Mouse (Mus musculus): ENCODE data around the gene Tomm20.

Gene Tomm20

GRCm38 (mm10) chr8:126978028-126978427 lies 32.4 kb upstream of the Tomm20 start:
- Histone ChIP-seq H3K36me3 (ENCODE audit: insufficient read depth, low read length) (no peaks in the 10 kb centered on the region), H3K27me3 (ENCODE audit: insufficient read depth, low read length) (peaks cover 4% of the 10 kb centered on the region; the same call in 1 of the 2 replicates), H3K4me3 (replicated peaks; ENCODE audit: low read length) (no peak overlapping the region), H3K4me1 (replicated peaks; ENCODE audit: low read depth, low read length) (peaks cover 30% of the 10 kb centered on the region), H3K9me3 (ENCODE audit: low read length) (no peaks in the 10 kb centered on the region)
- TF ChIP-seq CTCF (conservative IDR thresholded peaks at IDR 0.05; ENCODE audit: low read length) (no peak), POU5F1 (IDR thresholded peaks at IDR 0.05; ENCODE audit: borderline replicate concordance, low read length) (no peak), NANOG (IDR thresholded peaks at IDR 0.05; ENCODE audit: borderline replicate concordance, low read length) (no peak)

GRCm38 (mm10) chr8:126976608-126977348 lies 31.1 kb upstream of the Tomm20 start:
- Histone ChIP-seq H3K4me1 (replicated peaks; ENCODE audit: low read depth, low read length) (peaks cover 42% of the 10 kb centered on the region), H3K27me3 (ENCODE audit: insufficient read depth, low read length) (peaks cover 4% of the 10 kb centered on the region; the same call in 1 of the 2 replicates), H3K9me3 (ENCODE audit: low read length) (no peaks in the 10 kb centered on the region), H3K4me3 (replicated peaks; ENCODE audit: low read length) (no peak overlapping the region), H3K36me3 (ENCODE audit: insufficient read depth, low read length) (no peaks in the 10 kb centered on the region)
- TF ChIP-seq NANOG (IDR thresholded peaks at IDR 0.05; ENCODE audit: borderline replicate concordance, low read length), result peak; percentile 61; the same call in 1 of the 2 replicates
- TF ChIP-seq CTCF (conservative IDR thresholded peaks at IDR 0.05; ENCODE audit: low read length), result no peak

- peaks cover 47% of the 10 kb centered on the region for H3K4me1 ChIP-seq (replicated peaks; ENCODE audit: low read depth, low read length)
- no peaks in the 10 kb centered on the region for H3K9me3 ChIP-seq (ENCODE audit: low read length)
- TF ChIP-seq CTCF (conservative IDR thresholded peaks at IDR 0.05; ENCODE audit: low read length), result peak; percentile 78
- no peak for TF ChIP-seq NANOG (IDR thresholded peaks at IDR 0.05; ENCODE audit: borderline replicate concordance, low read length)
- no peak for TF ChIP-seq POU5F1 (IDR thresholded peaks at IDR 0.05; ENCODE audit: borderline replicate concordance, low read length)
- peaks cover 4% of the 10 kb centered on the region; the same call in 1 of the 2 replicates for H3K27me3 ChIP-seq (ENCODE audit: insufficient read depth, low read length)
- H3K4me3 ChIP-seq (replicated peaks; ENCODE audit: low read length), result no peak overlapping the region
- no peaks in the 10 kb centered on the region for H3K36me3 ChIP-seq (ENCODE audit: insufficient read depth, low read length)
These were observed 30.1 kb upstream of the Tomm20 start for GRCm38 (mm10) chr8:126975706-126976105.

- TF ChIP-seq CTCF (conservative IDR thresholded peaks at IDR 0.05; ENCODE audit: low read length) (no peak), POU5F1 (IDR thresholded peaks at IDR 0.05; ENCODE audit: borderline replicate concordance, low read length) (no peak), NANOG (IDR thresholded peaks at IDR 0.05; ENCODE audit: borderline replicate concordance, low read length) (no peak)
- Histone ChIP-seq H3K36me3 (ENCODE audit: insufficient read depth, low read length) (peaks cover 2% of the 10 kb centered on the region), H3K9me3 (ENCODE audit: low read length) (no peaks in the 10 kb centered on the region), H3K4me3 (replicated peaks; ENCODE audit: low read length) (no peak overlapping the region), H3K4me1 (replicated peaks; ENCODE audit: low read depth, low read length) (peaks cover 47% of the 10 kb centered on the region), H3K27me3 (ENCODE audit: insufficient read depth, low read length) (peaks cover 4% of the 10 kb centered on the region; the same call in 1 of the 2 replicates)
These were observed 28.9 kb upstream of the Tomm20 start for GRCm38 (mm10) chr8:126974511-126974910.

GRCm38 (mm10) chr8:126973686-126974265 lies 28.1 kb upstream of the Tomm20 start:
- H3K9me3 ChIP-seq (ENCODE audit: low read length), result no peaks in the 10 kb centered on the region
- H3K36me3 ChIP-seq (ENCODE audit: insufficient read depth, low read length), result peaks cover 9% of the 10 kb centered on the region
- peaks cover 47% of the 10 kb centered on the region for H3K4me1 ChIP-seq (replicated peaks; ENCODE audit: low read depth, low read length)
- H3K27me3 ChIP-seq (ENCODE audit: insufficient read depth, low read length), result peaks cover 4% of the 10 kb centered on the region; the same call in 1 of the 2 replicates
- TF ChIP-seq CTCF (conservative IDR thresholded peaks at IDR 0.05; ENCODE audit: low read length) (no peak), POU5F1 (IDR thresholded peaks at IDR 0.05; ENCODE audit: borderline replicate concordance, low read length) (no peak)
- H3K4me3 ChIP-seq (replicated peaks; ENCODE audit: low read length), result no peak overlapping the region

DNA sequence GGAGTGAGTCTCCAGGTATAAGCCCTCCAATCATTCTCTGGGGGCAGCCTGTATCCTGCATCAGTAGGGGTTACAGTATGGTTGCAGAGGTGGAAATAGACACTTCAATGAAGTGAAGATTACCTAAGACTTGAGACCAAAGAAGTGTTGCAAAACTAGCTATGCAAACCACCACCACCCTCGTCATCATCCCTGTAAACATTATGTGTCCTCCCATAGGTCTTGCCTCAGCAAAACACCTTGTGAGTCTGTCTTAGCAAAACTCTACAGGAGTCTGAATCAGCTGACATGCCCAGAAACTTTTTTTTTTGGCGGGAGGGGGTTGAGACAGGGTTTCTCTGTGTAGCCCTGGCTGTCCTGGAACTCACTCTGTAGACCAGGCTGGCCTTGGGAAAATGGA lies 27.0 kb upstream of the Tomm20 start:
- TF ChIP-seq NANOG (IDR thresholded peaks at IDR 0.05; ENCODE audit: borderline replicate concordance, low read length) (no peak), CTCF (conservative IDR thresholded peaks at IDR 0.05; ENCODE audit: low read length) (no peak), POU5F1 (IDR thresholded peaks at IDR 0.05; ENCODE audit: borderline replicate concordance, low read length) (no peak)
- H3K4me3 ChIP-seq (replicated peaks; ENCODE audit: low read length), result no peak overlapping the region
- peaks cover 56% of the 10 kb centered on the region for H3K4me1 ChIP-seq (replicated peaks; ENCODE audit: low read depth, low read length)
- H3K9me3 ChIP-seq (ENCODE audit: low read length), result no peaks in the 10 kb centered on the region
- H3K36me3 ChIP-seq (ENCODE audit: insufficient read depth, low read length), result peaks cover 20% of the 10 kb centered on the region
- H3K27me3 ChIP-seq (ENCODE audit: insufficient read depth, low read length), result peaks cover 4% of the 10 kb centered on the region; the same call in 1 of the 2 replicates

DNA sequence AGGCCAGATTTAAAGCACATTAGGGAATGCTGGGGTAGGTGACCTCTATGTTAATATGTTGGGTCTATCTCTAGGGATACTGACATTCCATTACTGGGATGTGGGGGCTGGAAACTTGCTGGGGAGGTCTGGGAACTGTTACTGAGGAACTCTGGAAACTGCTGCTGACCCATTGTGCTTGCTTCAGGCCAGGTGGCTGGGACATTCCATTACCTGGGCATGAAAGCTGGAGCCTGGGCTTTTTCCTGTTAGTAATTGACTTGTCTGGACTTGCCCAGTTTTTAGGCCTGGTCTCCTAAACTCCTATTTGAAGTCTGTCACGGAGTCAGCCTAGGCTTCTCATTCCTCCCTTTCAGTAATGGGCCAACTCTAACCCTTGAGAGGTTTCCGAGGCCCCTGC lies 26.5 kb upstream of the Tomm20 start:
- H3K4me1 ChIP-seq (replicated peaks; ENCODE audit: low read depth, low read length), result peaks cover 61% of the 10 kb centered on the region
- H3K36me3 ChIP-seq (ENCODE audit: insufficient read depth, low read length), result peaks cover 26% of the 10 kb centered on the region
- peaks cover 4% of the 10 kb centered on the region; the same call in 1 of the 2 replicates for H3K27me3 ChIP-seq (ENCODE audit: insufficient read depth, low read length)
- no peaks in the 10 kb centered on the region for H3K9me3 ChIP-seq (ENCODE audit: low read length)
- no peak overlapping the region for H3K4me3 ChIP-seq (replicated peaks; ENCODE audit: low read length)
- no peak for TF ChIP-seq NANOG (IDR thresholded peaks at IDR 0.05; ENCODE audit: borderline replicate concordance, low read length)

- H3K9me3 ChIP-seq (ENCODE audit: low read length), result no peaks in the 10 kb centered on the region
- H3K4me3 ChIP-seq (replicated peaks; ENCODE audit: low read length), result peak overlapping the region; percentile 98
- no peaks in the 10 kb centered on the region for H3K27me3 ChIP-seq (ENCODE audit: insufficient read depth, low read length)
- TF ChIP-seq CTCF (conservative IDR thresholded peaks at IDR 0.05; ENCODE audit: low read length), result no peak
- TF ChIP-seq POU5F1 (IDR thresholded peaks at IDR 0.05; ENCODE audit: borderline replicate concordance, low read length), result no peak
- TF ChIP-seq NANOG (IDR thresholded peaks at IDR 0.05; ENCODE audit: borderline replicate concordance, low read length), result no peak
- peaks cover 34% of the 10 kb centered on the region for H3K36me3 ChIP-seq (ENCODE audit: insufficient read depth, low read length)
- peaks cover 69% of the 10 kb centered on the region for H3K4me1 ChIP-seq (replicated peaks; ENCODE audit: low read depth, low read length)
These were observed 25.6 kb upstream of the Tomm20 start for GRCm38 (mm10) chr8:126971314-126971664.

All from E14TG2a.4 (cell line).